Mouse (Mus musculus) embryo, embryonic 11.5 days (tissue): ENCODE results near the gene Vcl.

Source experiments
- DNase-seq: peaks from one replicate; pipeline ENCODE4 v3.0.0-alpha.2; 2012; ENCODE audit warnings: low read depth, low spot score

Gene Vcl

GRCm38 (mm10) chr14:20938860-20939259 is 9.7 kb downstream of the Vcl start:
- DNase-seq, result no peak

- no peak for DNase-seq
These were observed 16.1 kb downstream of the Vcl start for GRCm38 (mm10) chr14:20945296-20945695.

- no peak for DNase-seq
These were observed 26.8 kb downstream of the Vcl start for GRCm38 (mm10) chr14:20956021-20956420.

- no peak for DNase-seq
These were observed 29.8 kb downstream of the Vcl start for GRCm38 (mm10) chr14:20958971-20959370.

GRCm38 (mm10) chr14:20962466-20962865 is 33.3 kb downstream of the Vcl start:
- DNase-seq, result no peak

GRCm38 (mm10) chr14:20962906-20963305 is 33.7 kb downstream of the Vcl start:
- no peak for DNase-seq

GRCm38 (mm10) chr14:20963863-20964262 is 34.7 kb downstream of the Vcl start:
- DNase-seq, result no peak

GRCm38 (mm10) chr14:20964285-20964684 is 35.1 kb downstream of the Vcl start:
- no peak for DNase-seq

GRCm38 (mm10) chr14:20966959-20967670 is 37.9 kb downstream of the Vcl start:
- no peak for DNase-seq

- no peak for DNase-seq
These were observed 39.9 kb downstream of the Vcl start for GRCm38 (mm10) chr14:20969066-20969465.

- DNase-seq, result no peak
These were observed 41.2 kb downstream of the Vcl start for GRCm38 (mm10) chr14:20970389-20970788.

- DNase-seq, result no peak
These were observed 41.7 kb downstream of the Vcl start for GRCm38 (mm10) chr14:20970927-20971326.

- no peak for DNase-seq
These were observed 44.6 kb downstream of the Vcl start for GRCm38 (mm10) chr14:20973821-20974220.

GRCm38 (mm10) chr14:20976741-20977140 is 47.5 kb downstream of the Vcl start:
- no peak for DNase-seq

GRCm38 (mm10) chr14:20977726-20978125 is 48.5 kb downstream of the Vcl start:
- no peak for DNase-seq

- DNase-seq, result no peak
These were observed 54.6 kb downstream of the Vcl start for GRCm38 (mm10) chr14:20983832-20984231.

GRCm38 (mm10) chr14:20985482-20985881 is 56.3 kb downstream of the Vcl start:
- no peak for DNase-seq

- DNase-seq, result no peak
These were observed 62.3 kb downstream of the Vcl start for GRCm38 (mm10) chr14:20991492-20991891.

GRCm38 (mm10) chr14:20993067-20993691 is 64.0 kb downstream of the Vcl start:
- DNase-seq, result peak; percentile 46

- DNase-seq, result no peak
These were observed 65.3 kb downstream of the Vcl start for GRCm38 (mm10) chr14:20994475-20994874.

- no peak for DNase-seq
These were observed 66.3 kb downstream of the Vcl start for GRCm38 (mm10) chr14:20995497-20995896.

- no peak for DNase-seq
These were observed 67.2 kb downstream of the Vcl start for GRCm38 (mm10) chr14:20996361-20996760.

GRCm38 (mm10) chr14:20997548-20997947 is 68.3 kb downstream of the Vcl start:
- DNase-seq, result no peak
